Mouse (Mus musculus) T-helper 17 cell (primary cell): ENCODE measurements at regions not wholly inside any gene's neighbourhood (a gene's known extent, or its start where the extent isn't known, plus 50 kb on each side); places are given as distances from the start of the nearest gene placed in this dataset.

Source experiments
- in situ Hi-C, 2 experiments: fragments of 300-600 bp; cut with MboI, MseI; formaldehyde crosslinking; loops; 1 replicate in 1 of 2; 2 replicates in 1 of 2; pipeline ENCODE4 v1.15.1; 2025; ENCODE audit warnings: high pct_unique_total_duplicates in 2 of 2

DNA sequence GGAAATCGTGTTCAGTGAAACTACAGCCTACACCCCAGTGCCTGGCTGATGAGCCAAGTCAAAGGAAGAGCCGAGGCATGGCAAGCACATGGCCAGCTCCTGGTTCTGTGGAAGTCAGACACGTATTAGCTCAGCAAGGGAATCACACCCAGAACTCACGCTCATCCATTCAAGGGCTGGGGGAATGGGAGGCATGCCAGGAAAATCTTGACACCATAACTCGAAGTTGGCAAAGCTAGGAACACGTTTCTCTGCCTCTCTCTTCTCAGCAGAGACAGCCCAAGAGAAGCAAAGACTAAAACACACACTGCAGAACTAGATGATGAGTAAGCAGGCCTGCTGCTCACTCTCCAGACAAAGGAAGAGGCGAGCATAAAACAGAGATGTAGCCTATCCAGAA is 53.5 kb upstream of the Ypel5 start:
- in situ Hi-C loops = no loop called here

DNA sequence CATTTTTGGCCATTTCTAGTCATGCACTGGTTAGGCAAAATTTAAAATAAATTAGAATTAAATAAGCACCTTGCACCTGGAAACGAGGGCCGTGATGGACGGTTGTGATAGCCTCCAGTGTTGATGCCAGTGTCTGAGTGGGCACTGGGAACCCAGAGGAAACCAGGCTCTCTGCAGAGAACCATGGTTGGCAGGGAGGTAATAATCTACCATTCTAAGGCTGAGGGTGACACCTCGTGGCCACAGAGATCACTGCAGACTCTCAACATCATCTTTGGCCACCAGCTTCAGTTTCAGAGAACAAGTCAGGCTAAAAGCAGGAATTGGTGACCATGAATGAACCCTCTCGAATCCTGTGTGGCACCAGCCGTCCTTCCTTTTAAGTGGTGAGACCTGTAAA is 54.5 kb upstream of the Ypel5 start:
- in situ Hi-C loops = no loop called here

DNA sequence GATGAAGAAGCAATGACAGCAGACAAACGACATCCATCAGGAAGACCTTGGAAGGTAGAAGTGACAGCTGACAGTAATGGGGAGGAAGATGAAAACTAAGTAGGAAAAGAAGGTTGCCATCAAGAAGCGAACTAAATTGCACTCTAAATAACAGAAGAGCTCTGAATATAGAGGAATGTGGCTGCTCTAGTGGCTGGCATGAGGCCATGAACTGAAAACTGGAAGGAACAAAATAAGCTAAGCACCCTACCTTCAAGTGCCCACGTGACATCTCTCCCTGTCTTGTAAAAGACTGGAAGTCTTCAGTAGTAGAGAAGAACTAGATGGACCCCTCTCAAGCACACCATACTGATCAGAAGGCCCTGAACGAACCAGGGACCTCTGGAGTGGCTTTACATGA is 68.0 kb upstream of the Ypel5 start:
- in situ Hi-C loops = no loop called here

DNA sequence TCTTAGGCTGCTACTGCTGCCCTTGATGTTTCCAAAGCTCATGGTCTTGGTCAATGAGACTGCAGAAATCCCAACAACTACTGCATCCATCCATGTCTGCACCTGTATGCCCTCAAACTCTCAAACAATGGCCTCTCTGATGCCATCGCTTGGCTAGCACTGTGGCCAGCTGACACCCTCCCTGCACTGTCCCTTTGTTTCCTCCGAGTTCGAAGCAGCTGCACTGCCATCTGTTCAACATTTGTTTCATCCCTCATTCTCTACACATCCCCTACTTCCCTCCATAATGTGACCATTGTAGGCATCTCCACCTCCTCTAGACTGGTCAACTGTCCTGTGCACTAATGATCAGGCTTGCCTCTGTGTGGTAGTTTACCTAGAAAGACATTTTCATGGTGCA is 75.3 kb upstream of the Ypel5 start:
- in situ Hi-C loops = no loop called here

DNA sequence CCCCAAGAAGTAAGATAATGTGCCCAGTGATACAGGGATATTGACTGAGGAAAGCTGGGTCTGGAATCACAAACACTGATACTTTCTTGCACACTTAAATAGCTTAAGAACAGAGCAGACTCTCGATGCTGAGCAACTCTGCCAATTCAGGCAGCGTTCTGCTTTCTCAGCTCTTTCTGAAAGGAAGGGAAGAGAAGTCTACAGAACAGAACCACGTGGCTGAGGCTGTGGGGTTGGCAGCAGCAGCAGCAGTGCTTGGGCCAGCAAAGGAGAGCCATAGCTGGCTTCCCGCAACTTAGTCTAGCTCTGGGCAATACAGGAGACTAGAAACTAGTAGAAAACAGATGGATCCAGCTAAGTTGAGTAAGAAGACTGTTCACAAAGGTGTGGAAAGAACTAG is 89.8 kb upstream of the Ypel5 start:
- in situ Hi-C loops = no loop called here

DNA sequence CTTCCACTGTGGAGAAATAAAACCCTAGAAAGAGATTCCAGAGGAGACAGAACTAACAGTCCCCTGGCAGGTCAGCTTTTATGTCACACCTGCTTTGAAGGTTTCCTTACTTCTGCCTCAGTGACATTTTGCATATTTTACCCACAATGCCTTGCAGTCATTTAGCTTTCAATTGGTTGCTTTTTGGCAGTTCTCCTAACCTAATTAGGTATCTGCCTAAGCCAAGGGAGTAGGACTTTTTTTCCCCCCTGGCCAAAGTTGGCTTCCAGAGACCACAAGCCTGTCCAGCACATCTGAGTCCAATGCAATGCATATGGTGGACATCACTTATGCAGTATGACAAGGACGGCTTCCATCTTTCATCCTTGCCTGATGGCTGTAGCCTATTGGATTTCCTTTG is 103.2 kb upstream of the Ypel5 start:
- in situ Hi-C loops = no loop called here

DNA sequence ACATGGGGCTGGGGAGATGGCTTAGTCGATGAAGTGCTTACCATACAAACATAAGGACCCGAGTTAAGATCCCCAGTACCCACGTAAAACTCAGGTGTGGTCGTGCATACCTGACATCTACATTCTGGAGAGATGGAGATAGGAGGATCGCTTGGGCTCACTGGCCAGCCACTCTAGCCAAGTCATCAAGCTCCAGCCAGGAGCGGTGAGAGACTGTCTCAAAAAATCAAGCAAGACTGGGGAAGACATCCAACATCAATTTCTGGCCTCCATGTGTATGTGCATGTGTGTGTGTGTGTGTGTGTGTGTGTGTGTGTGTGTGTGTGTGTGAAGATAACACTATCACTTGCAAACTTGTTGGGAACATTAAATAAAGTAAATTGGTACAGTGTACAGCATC is 104.6 kb upstream of the Ypel5 start:
- in situ Hi-C loops = no loop called here

DNA sequence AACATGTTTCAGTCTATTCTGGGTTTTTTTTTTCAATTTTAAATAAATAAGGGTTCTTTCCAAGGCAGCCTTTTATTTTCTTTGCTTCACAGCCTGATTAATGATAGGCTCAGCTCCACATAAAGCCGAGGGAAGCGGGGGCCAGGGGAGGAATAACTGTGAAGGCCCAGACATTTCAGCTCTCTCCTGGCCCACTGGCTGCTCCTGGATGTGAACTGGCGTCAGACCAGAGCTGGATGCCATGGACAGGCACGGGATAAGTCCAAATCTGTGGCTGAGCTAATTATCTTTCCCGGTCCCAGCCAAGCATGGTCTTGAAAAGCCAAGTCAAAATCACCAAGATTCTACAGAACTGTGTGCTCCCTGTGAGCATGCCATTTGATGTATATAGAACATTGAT is 105.1 kb upstream of the Ypel5 start:
- in situ Hi-C loops = no loop called here

DNA sequence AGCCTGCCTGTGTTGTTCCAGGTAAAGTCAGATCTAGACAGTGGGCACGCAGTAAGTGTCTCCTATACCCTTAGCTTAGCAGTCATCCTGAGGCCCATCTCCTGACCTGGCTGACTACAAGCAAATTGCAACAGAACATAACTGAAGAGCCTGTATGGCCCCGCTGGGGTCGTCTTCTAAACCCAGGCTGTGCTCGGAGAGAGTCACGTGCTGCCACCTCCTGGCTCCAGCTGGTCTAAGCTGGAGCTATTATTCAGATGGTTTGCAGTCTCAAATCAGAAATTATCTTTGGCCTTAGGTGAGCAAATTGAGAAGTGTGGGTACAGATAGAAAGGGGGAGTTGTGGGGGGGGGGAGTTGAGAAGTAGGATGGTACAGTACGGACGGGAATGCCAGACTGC is 115.5 kb upstream of the Ypel5 start:
- in situ Hi-C loops = no loop called here

DNA sequence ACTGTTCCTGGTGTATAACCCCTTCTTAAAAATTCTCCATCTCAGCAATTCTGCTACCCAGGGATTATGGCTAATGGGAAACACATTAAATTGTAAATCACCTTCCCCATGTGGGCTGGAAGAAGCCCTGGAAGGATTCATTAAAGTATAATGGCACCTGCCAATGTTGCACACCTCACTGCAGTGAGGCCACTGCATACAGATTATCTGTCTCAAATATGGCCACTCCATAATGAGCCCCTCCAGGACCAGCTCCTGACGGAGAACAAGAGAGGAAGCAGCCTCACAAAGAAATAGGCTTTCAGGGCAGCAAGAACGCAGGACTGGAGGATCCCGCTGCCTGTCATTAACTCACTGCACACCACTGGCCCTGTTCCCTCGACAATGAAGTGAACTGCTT is 115.2 kb upstream of the Alk start:
- in situ Hi-C loops = no loop called here

DNA sequence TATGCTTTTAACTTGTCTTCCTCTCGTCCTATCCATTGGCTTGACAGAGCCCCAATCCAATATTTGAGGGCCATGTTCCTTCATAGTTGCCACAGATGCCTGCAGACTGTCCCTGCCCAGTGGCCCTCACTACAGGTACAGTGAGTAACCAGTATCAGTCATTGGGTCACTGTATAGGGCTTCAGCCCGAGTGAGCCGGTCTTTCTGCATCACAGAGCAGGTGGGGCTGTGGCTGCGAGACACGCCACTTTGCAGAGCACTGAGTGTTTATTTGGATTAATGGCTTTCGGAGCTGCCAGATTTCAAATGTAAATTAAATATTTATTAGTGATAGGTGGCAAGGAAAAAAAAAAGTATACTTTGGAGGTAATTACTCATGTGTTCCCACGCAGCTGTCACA is 87.2 kb upstream of the Alk start:
- in situ Hi-C loops = no loop called here

DNA sequence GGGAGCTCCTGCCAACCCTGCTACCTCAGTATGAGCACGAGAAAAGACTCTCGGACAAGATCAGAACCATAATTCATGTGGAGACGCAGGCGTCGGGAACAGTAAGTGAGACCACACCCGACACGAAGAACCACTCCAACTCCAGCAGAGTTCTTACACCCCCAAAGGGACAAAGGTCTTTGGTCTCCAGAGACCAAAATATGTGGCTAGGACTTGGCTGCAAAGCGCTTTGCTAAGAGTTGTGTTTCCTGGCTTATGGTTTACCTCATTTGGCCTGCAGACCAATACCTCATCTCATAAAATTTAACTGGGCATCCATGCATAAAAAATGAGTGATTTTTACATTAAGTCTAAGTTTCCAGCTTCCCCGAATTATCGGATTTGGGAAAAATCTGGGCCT is 85.2 kb upstream of the Alk start:
- in situ Hi-C loops = no loop called here

DNA sequence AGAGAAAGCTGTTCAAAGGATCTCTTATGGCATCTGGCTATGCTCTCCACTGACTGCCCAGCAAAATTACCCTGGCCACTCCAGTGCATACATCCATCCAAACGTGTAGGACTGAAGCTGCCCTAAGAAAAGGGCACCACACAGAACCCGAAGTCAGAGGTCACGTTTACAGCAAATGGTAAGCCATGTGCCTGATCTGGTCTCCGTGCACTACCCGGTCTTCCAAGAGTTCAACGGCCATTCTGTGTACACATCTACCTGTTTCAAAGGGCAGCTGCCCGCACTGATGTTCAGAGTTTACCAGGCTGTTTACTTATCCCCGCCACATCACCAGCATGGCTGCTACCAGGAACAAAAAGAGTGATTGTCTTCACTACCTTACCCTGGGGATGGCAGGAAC is 84.4 kb upstream of the Alk start:
- in situ Hi-C loops = no loop called here

DNA sequence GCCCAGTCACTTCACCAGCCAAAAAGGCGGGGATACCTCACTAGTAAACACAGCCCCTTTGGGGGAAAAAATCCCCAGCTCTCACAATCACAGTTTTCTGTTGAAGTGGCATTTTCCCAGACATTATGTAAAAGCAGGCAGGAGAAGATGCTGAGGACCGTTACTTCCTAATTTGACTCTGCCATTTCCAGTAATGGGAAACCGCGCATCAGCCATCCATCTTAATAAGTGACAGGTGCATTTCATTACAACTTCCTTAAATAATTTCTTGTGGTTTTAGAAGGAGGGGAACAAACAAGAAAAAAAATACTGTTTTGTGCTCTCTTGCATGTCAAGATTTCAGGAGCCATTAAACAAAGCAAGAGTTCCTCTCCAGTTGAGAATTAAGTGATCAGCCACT is 70.2 kb upstream of the Alk start:
- in situ Hi-C loops = no loop called here

DNA sequence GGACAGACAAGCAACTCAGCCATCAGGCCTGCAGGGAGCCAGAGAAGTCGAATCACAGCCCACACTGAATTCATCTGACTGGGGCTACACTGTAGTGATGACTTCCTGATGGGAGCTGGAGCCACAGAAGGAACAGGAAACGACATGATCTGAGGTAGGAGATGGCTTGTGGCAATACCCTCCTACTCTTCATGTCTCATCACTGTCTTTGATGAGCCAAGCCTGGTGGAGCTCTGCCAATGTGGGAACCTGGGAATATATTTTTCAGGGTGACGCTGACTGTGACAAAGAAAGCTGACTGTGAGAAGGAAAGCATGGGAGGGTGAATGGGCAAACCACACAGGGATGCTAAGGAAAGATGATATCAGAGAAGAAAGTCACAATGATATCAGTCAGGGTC is 67.6 kb upstream of the Alk start:
- in situ Hi-C loops = no loop called here

DNA sequence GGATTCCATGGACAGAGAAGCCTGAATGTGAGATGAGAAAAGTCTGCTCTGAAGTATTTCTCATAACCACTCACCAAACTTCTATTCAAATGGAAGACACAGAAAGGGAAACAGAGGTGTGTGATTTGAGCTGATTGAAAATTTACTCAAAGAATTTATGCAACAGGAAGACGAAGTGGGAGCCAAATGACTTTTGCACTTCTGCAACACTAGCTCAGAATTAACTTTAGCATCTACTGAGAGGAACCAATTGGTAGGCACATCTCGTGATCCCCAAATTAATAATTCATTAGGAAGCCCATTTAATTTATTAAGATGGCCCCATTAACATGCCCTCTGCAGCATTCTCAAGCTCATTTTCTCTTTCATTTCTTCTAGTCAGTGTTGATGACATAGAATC is 62.5 kb upstream of the Alk start:
- in situ Hi-C loops = no loop called here

DNA sequence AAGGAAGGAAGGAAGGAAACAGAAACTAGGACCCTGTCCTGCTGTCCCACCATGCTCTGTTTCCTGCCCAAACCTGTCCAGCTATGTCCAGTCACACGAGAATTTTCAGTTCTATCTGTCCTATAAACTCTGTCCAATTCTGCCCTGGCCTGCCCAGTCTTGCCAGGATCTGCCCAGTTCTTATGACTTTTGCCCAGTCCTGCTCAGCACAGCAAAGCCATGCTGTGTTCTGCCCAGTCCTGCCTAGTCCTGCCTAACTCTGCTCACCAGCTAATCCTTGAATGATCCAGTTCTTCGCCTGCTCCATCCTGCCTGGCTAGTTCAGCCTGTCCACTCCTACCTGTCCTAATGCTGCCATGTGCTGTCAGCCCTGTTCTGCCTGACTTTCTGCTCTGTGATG is 57.3 kb upstream of the Alk start:
- in situ Hi-C loops = no loop called here

DNA sequence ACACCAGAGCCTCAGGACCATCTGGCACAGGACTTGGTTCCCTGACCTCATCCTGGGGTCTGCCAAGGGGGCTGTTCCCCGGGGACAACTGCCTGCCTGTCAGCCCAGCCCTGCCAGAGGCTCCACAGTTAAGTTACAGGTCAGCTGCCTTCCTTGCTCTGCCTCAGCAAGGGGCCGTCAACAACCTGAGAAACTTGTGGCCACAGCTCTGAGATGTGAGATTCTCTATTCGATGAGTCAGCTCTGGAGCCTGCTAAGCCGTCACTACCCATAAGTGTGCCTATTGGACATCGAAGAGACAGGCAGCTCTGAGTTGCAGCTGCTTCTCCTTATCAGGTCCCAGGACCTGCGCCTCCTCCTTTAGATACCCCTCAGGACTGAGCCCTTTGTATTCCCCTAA is 54.3 kb upstream of the Alk start:
- in situ Hi-C loops = loop anchor here in 1 of 2 experiments (5.0 kb wide), 1 partner anchor 56 kb away; the partner anchor contains the start of gene Alk

DNA sequence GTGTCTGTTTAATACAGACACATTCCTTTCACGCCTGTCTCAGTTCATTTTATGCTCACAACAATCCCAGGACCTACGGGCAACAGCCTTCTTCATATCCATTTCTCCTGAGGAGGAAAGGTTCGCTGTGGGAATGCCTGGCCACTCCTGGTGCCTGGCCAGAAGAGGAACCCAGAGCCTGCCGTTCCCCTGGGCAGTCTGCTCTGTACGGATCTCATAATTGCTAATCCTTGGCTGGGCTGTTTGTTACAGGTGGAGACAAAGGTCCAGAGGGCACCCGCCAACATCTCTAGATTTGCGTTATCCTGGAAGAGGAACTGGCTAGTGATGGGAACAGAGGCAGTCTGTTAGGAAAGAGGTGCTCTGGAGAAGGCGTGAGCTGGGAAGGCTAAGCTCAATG is 53.4 kb upstream of the Alk start:
- in situ Hi-C loops = loop anchor here in 1 of 2 experiments (5.0 kb wide), 1 partner anchor 56 kb away; the partner anchor contains the start of gene Alk
